ENCODE assay signal across 7 mouse cellular contexts in the genomic region with DNA sequence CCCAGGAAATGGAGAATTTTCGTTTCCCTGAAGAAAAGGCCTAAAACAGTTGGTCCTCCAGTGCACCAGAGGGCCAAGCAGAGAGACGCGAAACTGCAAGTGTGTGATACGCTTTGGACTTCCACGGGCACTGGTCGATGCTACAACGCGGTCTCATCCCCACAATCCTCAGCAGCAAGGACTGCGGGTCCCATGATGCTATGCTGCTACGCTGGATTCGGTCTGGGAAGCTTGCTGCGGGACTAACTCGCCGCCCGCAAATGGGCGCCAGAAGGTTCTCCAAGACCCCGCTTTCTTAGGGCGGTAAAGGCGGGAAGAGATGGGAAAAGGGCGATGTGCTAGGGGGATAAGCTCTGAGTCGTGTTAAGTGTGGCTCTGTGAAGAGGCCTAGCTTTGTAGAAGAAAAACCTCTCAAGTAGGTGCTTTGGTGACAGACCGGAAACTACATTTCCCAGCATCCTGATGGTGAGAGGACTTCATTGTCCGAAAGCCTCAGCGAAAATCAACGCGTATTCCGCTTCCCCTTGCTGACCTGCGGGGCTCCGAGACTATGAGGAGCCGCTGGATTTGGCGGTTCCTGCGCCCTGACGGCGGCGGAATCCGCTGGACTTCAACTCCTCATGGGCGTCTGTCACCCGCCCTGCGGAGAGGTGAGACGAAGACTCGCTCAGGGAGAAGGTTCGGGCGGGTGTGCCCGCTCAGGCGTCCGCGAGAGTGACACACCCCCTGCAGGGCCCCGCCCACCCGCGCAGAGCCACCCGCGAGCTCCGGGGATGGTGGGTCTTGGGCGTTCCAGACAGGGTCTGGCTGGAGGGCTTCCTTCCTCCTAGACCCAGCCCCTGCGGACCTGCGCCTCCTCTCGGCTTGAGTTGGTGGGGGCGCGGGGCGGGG. TPM values are rescaled to one million over a fixed set of nuclear protein-coding genes. Genes with fewer than 3 reads are reported as not detected.
A peak's percentile ranks its signal among the peaks of the same experiment; 100 is the strongest.
DNase-seq lines count a peak whose midpoint lies in the region; ATAC-seq and TF ChIP-seq lines count a peak whose summit lies in the region.

A gene (plus strand): TSS at position 164 of the 891 bp plus-strand sequence.

- peak; percentile 99 for DNase-seq in embryonic facial prominence, embryonic 14.5 days (ENCODE audit: low spot score)
- DNase-seq in heart, adult 18-20 months = peak; percentile 93 to 96
- DNase-seq in kidney, adult 18-20 months = peak; percentile 94
- DNase-seq in limb, embryonic 10.5 days (ENCODE audit: low spot score) = peak; percentile 92
- peak; percentile 90 for DNase-seq in skeletal muscle tissue, adult 2 months (ENCODE audit: low read depth, low spot score)

- H3K4me3 ChIP-seq in bone marrow, adult 2 months (replicated peaks; ENCODE audit: control insufficient read depth, low read depth, low read length) = peak within 1 kb of the TSS; percentile 91
- H3K4me3 ChIP-seq in embryonic facial prominence, embryonic 14.5 days (ENCODE audit: low read depth, low read length) = peak within 1 kb of the TSS; percentile 72
- peak within 1 kb of the TSS; percentile 83 for H3K4me3 ChIP-seq in limb, embryonic 10.5 days
- H3K4me3 ChIP-seq in midbrain, embryonic 12.5 days = peak within 1 kb of the TSS; percentile 83

- WGBS in bone marrow, adult 2 months = 4% methylated on average over 60 of the region's 60 CpGs
- WGBS in embryonic facial prominence, embryonic 14.5 days = under 1% methylated on average over 56 of the region's 60 CpGs
- under 1% methylated on average over 60 of the region's 60 CpGs for WGBS in limb, embryonic 10.5 days
- under 1% methylated on average over 60 of the region's 60 CpGs for WGBS in midbrain, embryonic 12.5 days

- H3K4me1 ChIP-seq in bone marrow, adult 2 months (ENCODE audit: control insufficient read depth, insufficient read depth, low read length) = peaks cover 2% of the 10 kb centered on the region; the same call in 1 of the 2 replicates
- H3K4me1 ChIP-seq in embryonic facial prominence, embryonic 14.5 days (ENCODE audit: control insufficient read depth, insufficient read depth, low read length) = peaks cover 3% of the 10 kb centered on the region; the same call in 1 of the 2 replicates
- H3K4me1 ChIP-seq in limb, embryonic 10.5 days = peaks cover 5% of the 10 kb centered on the region; the same call in 1 of the 2 replicates
- H3K4me1 ChIP-seq in midbrain, embryonic 12.5 days = peaks cover 8% of the 10 kb centered on the region

- peaks cover 16% of the 10 kb centered on the region; the same call in 1 of the 2 replicates for H3K36me3 ChIP-seq in embryonic facial prominence, embryonic 14.5 days (ENCODE audit: control insufficient read depth, insufficient read depth, low read length)
- peaks cover 8% of the 10 kb centered on the region for H3K36me3 ChIP-seq in limb, embryonic 10.5 days
- no peaks in the 10 kb centered on the region for H3K36me3 ChIP-seq in midbrain, embryonic 12.5 days

- peak; percentile 45; the same call in 1 of the 2 replicates for TF ChIP-seq CTCF in bone marrow, adult 2 months (IDR thresholded peaks at IDR 0.05; ENCODE audit: control insufficient read depth, insufficient read depth, low read length)

- peak within 1 kb of the TSS; percentile 76 for H3K27ac ChIP-seq in bone marrow, adult 2 months (ENCODE audit: control insufficient read depth, insufficient read depth, low read depth, low read length, poor library complexity)
- peak within 1 kb of the TSS; percentile 95 for H3K27ac ChIP-seq in embryonic facial prominence, embryonic 14.5 days (replicated peaks; ENCODE audit: low read depth, low read length)
- H3K27ac ChIP-seq in limb, embryonic 10.5 days = peak within 1 kb of the TSS; percentile 95
- H3K27ac ChIP-seq in midbrain, embryonic 12.5 days (replicated peaks) = peak within 1 kb of the TSS; percentile 92

- no peaks in the 10 kb centered on the region for H3K9me3 ChIP-seq in embryonic facial prominence, embryonic 14.5 days (ENCODE audit: control insufficient read depth, low read length)
- no peaks in the 10 kb centered on the region for H3K9me3 ChIP-seq in limb, embryonic 10.5 days (replicated peaks)
- no peaks in the 10 kb centered on the region for H3K9me3 ChIP-seq in midbrain, embryonic 12.5 days

- peak; percentile 97 for ATAC-seq in embryonic facial prominence, embryonic 14.5 days (ENCODE audit: low read depth)
- peak; percentile 98 for ATAC-seq in midbrain, embryonic 12.5 days (ENCODE audit: low FRiP score, low read depth)

- peak within 1 kb of the TSS; percentile 76 for H3K9ac ChIP-seq in embryonic facial prominence, embryonic 14.5 days (ENCODE audit: low read depth, low read length)
- H3K9ac ChIP-seq in midbrain, embryonic 12.5 days (replicated peaks) = peak within 1 kb of the TSS; percentile 76

- no peaks in the 10 kb centered on the region for H3K27me3 ChIP-seq in embryonic facial prominence, embryonic 14.5 days (replicated peaks; ENCODE audit: control insufficient read depth, insufficient read depth, low read length)
- H3K27me3 ChIP-seq in limb, embryonic 10.5 days (ENCODE audit: low read depth, poor library complexity, severe bottlenecking) = no peaks in the 10 kb centered on the region
- no peaks in the 10 kb centered on the region for H3K27me3 ChIP-seq in midbrain, embryonic 12.5 days

- H3K4me2 ChIP-seq in embryonic facial prominence, embryonic 14.5 days (ENCODE audit: low read depth, low read length) = peak within 1 kb of the TSS; percentile 65
- H3K4me2 ChIP-seq in midbrain, embryonic 12.5 days (replicated peaks) = peak within 1 kb of the TSS; percentile 65

- peak; percentile 53 for TF ChIP-seq POLR2A in bone marrow, adult 2 months (IDR thresholded peaks at IDR 0.05; ENCODE audit: borderline replicate concordance, control insufficient read depth, low read depth, low read length)

RNA-seq across cellular contexts. Expression of the gene that starts here (rescaled TPM):
- polyA plus RNA-seq in bone marrow, adult 2 months (2011; ENCODE audit: insufficient read depth, insufficient read length, low replicate concordance, missing spikeins) = 4.6 and 6.3 TPM in 2 replicates
- polyA plus RNA-seq in embryonic facial prominence, embryonic 14.5 days (2014; fragmentation: Nextera tagmentation; extraction: Ambion mirVana) = 49.0 and 56.1 TPM in 2 replicates
- 10 to 100 TPM; 42.8 to 44.3 TPM for total RNA-seq in heart, adult 18-20 months (2021)
- polyA plus RNA-seq in limb, embryonic 10.5 days (2016; fragmentation: Nextera tagmentation; extraction: Ambion mirVana) = 47.5 and 49.1 TPM in 2 replicates
- 83.8 and 84.4 TPM in 2 replicates for polyA plus RNA-seq in midbrain, embryonic 12.5 days (2016; fragmentation: Nextera tagmentation; extraction: Ambion mirVana)

Comparison
In these comparisons a context has a peak if more than half of its experiments do, and no peak if none do; other contexts are left out.
1. Peak in every context shown above with its lines: DNase-seq, ATAC-seq, H3K4me3 ChIP-seq and H3K27ac ChIP-seq.